Mouse (Mus musculus) liver, embryonic 13.5 days (tissue): ENCODE measurements around the gene BC025920. TPM values are rescaled to one million over a fixed set of nuclear protein-coding genes. Genes with fewer than 3 reads are reported as not detected.
"Not testable (repeated sequence)": the region's sequence is repeated elsewhere in the genome, so short reads cannot be mapped to it uniquely, and the experiment has no call there.

Experiments
- ATAC-seq: fragments of 200-750 bp; cut with Nextera tagmentation; 2 replicates; pipeline ENCODE4 v1.8.0; 2017; ENCODE audit warnings: low read depth, mild to moderate bottlenecking, moderate number of reproducible peaks, moderate library complexity
- DNase-seq: peaks from one replicate; pipeline ENCODE4 v3.0.0; 2022
- H3K27ac ChIP-seq: fragments of 300-500 bp; sonication (generic); 2 replicates; pipeline ENCODE4 v1.5.1; 2015; ENCODE audit warnings: moderate library complexity, mild to moderate bottlenecking, inconsistent platforms
- H3K27me3 ChIP-seq: fragments of 300-500 bp; sonication (generic); 2 replicates; pipeline ENCODE4 v1.6.1; 2015; ENCODE audit warnings: mild to moderate bottlenecking, inconsistent platforms
- H3K36me3 ChIP-seq: fragments of 300-500 bp; sonication (generic); 2 replicates; pipeline ENCODE4 v1.6.1; 2015; ENCODE audit warnings: mild to moderate bottlenecking, inconsistent platforms
- H3K4me1 ChIP-seq: fragments of 300-500 bp; sonication (generic); replicated peaks from 2 replicates; pipeline ENCODE4 v1.6.1; 2015; ENCODE audit warnings: inconsistent platforms
- H3K4me2 ChIP-seq: fragments of 300-500 bp; sonication (generic); 2 replicates; pipeline ENCODE4 v1.6.1; 2015; ENCODE audit warnings: inconsistent platforms, mild to moderate bottlenecking, moderate library complexity
- H3K4me3 ChIP-seq: fragments of 300-500 bp; sonication (generic); replicated peaks from 2 replicates; pipeline ENCODE4 v1.5.1; 2015; ENCODE audit warnings: mild to moderate bottlenecking, inconsistent platforms
- H3K9ac ChIP-seq: fragments of 300-500 bp; sonication (generic); 2 replicates; pipeline ENCODE4 v1.6.1; 2015; ENCODE audit warnings: mild to moderate bottlenecking, inconsistent platforms
- H3K9me3 ChIP-seq: fragments of 300-500 bp; sonication (generic); replicated peaks from 2 replicates; pipeline ENCODE4 v1.6.1; 2016; ENCODE audit warnings: inconsistent platforms
- WGBS: fragments of 180-500 bp; shearing (Covaris S2); methylation state at CpG from one replicate; pipeline ENCODE4 v1.1.7; 2015; ENCODE audit not compliant: insufficient replicate concordance; 5-methylcytosine and 5-hydroxymethylcytosine counted together
- polyA plus RNA-seq: library from polyadenylated mRNA; unstranded; fragments of >200 nt; fragmentation: Nextera tagmentation; extraction: Ambion mirVana; gene quantifications from 2 replicates; pipeline ENCODE4 v1.2.1, GENCODE M21; 2015

Gene BC025920
- polyA plus RNA-seq, 1 experiment from 2014 or later: 0.56 TPM

- Histone ChIP-seq H3K36me3 (no peaks in the 10 kb centered on the region), H3K27me3 (no peaks in the 10 kb centered on the region), H3K4me1 (peaks cover 45% of the 10 kb centered on the region), H3K4me2 (no peak overlapping the region), H3K9ac (no peak overlapping the region), H3K27ac (no peak overlapping the region), H3K4me3 (no peak overlapping the region), H3K9me3 (no peaks in the 10 kb centered on the region)
- 81% methylated on average over 4 of the region's 4 CpGs for WGBS
- ATAC-seq: no peak
- DNase-seq: no peak
These were observed 39.3 kb downstream of the BC025920 start for GRCm38 (mm10) chr10:81645391-81645790.

GRCm38 (mm10) chr10:81646015-81646555 is 40.0 kb downstream of the BC025920 start:
- Histone ChIP-seq H3K4me3 (no peak overlapping the region), H3K27me3 (no peaks in the 10 kb centered on the region), H3K4me2 (no peak overlapping the region), H3K27ac (no peak overlapping the region), H3K9me3 (no peaks in the 10 kb centered on the region), H3K9ac (no peak overlapping the region), H3K36me3 (no peaks in the 10 kb centered on the region), H3K4me1 (peaks cover 52% of the 10 kb centered on the region)
- 65% methylated on average over 7 of the region's 7 CpGs for WGBS
- ATAC-seq (no peak), DNase-seq (no peak)

GRCm38 (mm10) chr10:81648803-81649775 is 43.0 kb downstream of the BC025920 start, which contains the start of gene Gm10778:
TSS of gene Gm10778 (plus strand) at chr10:81649059.
- WGBS: 2% methylated on average over 29 of the region's 52 CpGs

GRCm38 (mm10) chr10:81655178-81655577 is 49.1 kb downstream of the BC025920 start:
- H3K4me2 ChIP-seq: no peak overlapping the region
- no peak for DNase-seq
- H3K4me3 ChIP-seq: no peak overlapping the region
- H3K36me3 ChIP-seq: peaks cover 48% of the 10 kb centered on the region
- no peaks in the 10 kb centered on the region for H3K27me3 ChIP-seq
- no peak for ATAC-seq
- H3K9me3 ChIP-seq: peaks cover 6% of the 10 kb centered on the region; the same call in 1 of the 2 replicates
- peaks cover 9% of the 10 kb centered on the region for H3K4me1 ChIP-seq
- H3K9ac ChIP-seq: no peak overlapping the region
- no peak overlapping the region for H3K27ac ChIP-seq
- 82% methylated on average over 10 of the region's 10 CpGs for WGBS

More at GRCm38 (mm10) chr10:81648803-81649775, 43.0 kb downstream of the BC025920 start, which contains the start of gene Gm10778:
- H3K27me3 ChIP-seq, H3K9me3 ChIP-seq: not testable (repeated sequence)
- H3K27ac ChIP-seq: peak within 1 kb of the TSS; percentile 72
- H3K4me2 ChIP-seq: peak within 1 kb of the TSS; percentile 76
- H3K4me1 ChIP-seq: peaks cover 29% of the 10 kb centered on the region
- H3K9ac ChIP-seq: peak within 1 kb of the TSS; percentile 79
- ATAC-seq: peak; percentile 96
- peak; percentile 88 for DNase-seq
- peaks cover 13% of the 10 kb centered on the region for H3K36me3 ChIP-seq
- peak within 1 kb of the TSS; percentile 67 for H3K4me3 ChIP-seq

- H3K9me3 ChIP-seq: peaks cover 6% of the 10 kb centered on the region; the same call in 1 of the 2 replicates
- no peak for ATAC-seq
- no peak for DNase-seq
- no peak overlapping the region for H3K9ac ChIP-seq
- H3K27ac ChIP-seq: no peak overlapping the region
- H3K4me2 ChIP-seq: no peak overlapping the region
- 84% methylated on average over 2 of the region's 2 CpGs for WGBS
- H3K4me1 ChIP-seq: no peaks in the 10 kb centered on the region
- peaks cover 52% of the 10 kb centered on the region for H3K36me3 ChIP-seq
- H3K4me3 ChIP-seq: no peak overlapping the region
- no peaks in the 10 kb centered on the region for H3K27me3 ChIP-seq
These were observed 50.1 kb downstream of the BC025920 start for GRCm38 (mm10) chr10:81656174-81656573.

Other genes with a start within 250 kb of the BC025920 start
- gene Mfsd12, start 248.8 kb upstream of the BC025920 start, polyA plus RNA-seq: 12.5 and 13.1 TPM in 2 replicates
- 1.2 and 1.4 TPM in 2 replicates for gene 4930404N11Rik, start 240.5 kb upstream of the BC025920 start, polyA plus RNA-seq
- gene Fzr1, start 227.8 kb upstream of the BC025920 start, polyA plus RNA-seq: 89.5 and 94.1 TPM in 2 replicates
- gene Dohh, start 221.8 kb upstream of the BC025920 start, polyA plus RNA-seq: 61.1 and 68.7 TPM in 2 replicates
- gene Gm48551, start 221.8 kb upstream of the BC025920 start, polyA plus RNA-seq: 0.86 and 0.89 TPM in 2 replicates
- gene Gm48552, start 217.3 kb upstream of the BC025920 start, polyA plus RNA-seq: 0.93 TPM in 1 of 2 replicates, not detected in the other
- 1.8 TPM in 2 replicates for gene Smim24, start 213.2 kb upstream of the BC025920 start, polyA plus RNA-seq
- gene Nfic, start 150.6 kb upstream of the BC025920 start, polyA plus RNA-seq: 9.8 and 9.9 TPM in 2 replicates
- gene Celf5, start 123.6 kb upstream of the BC025920 start, polyA plus RNA-seq: 0.13 and 0.15 TPM in 2 replicates
- 41.5 TPM in 2 replicates for gene Ncln, start 109.9 kb upstream of the BC025920 start, polyA plus RNA-seq
- gene S1pr4, start 106.1 kb upstream of the BC025920 start, polyA plus RNA-seq: 2.3 and 2.4 TPM in 2 replicates
- gene Gna15, start 82.0 kb upstream of the BC025920 start, polyA plus RNA-seq: 7.2 and 7.5 TPM in 2 replicates
- 20.0 and 21.4 TPM in 2 replicates for gene Gna11, start 61.1 kb upstream of the BC025920 start, polyA plus RNA-seq
- 201 and 215 TPM in 2 replicates for gene Aes, start 46.8 kb upstream of the BC025920 start, polyA plus RNA-seq
- 2.3 and 2.7 TPM in 2 replicates for gene Tle2, start 31.7 kb upstream of the BC025920 start, polyA plus RNA-seq
- gene Tle6, start 5.2 kb upstream of the BC025920 start, polyA plus RNA-seq: 7.3 and 7.6 TPM in 2 replicates
- 10.7 and 10.9 TPM in 2 replicates for gene Sirt6, start 21.5 kb downstream of the BC025920 start, polyA plus RNA-seq
- gene Ankrd24, start 22.3 kb downstream of the BC025920 start, polyA plus RNA-seq: 1.9 and 2.2 TPM in 2 replicates
- 1.7 and 2.6 TPM in 2 replicates for gene Gm10778, start 42.8 kb downstream of the BC025920 start, polyA plus RNA-seq
- 4.8 and 5.7 TPM in 2 replicates for gene Zfp433, start 98.6 kb downstream of the BC025920 start, polyA plus RNA-seq
- gene Gm3055, start 164.9 kb downstream of the BC025920 start, polyA plus RNA-seq: 0.84 and 2.0 TPM in 2 replicates
- gene Gm4767, start 205.9 kb downstream of the BC025920 start, polyA plus RNA-seq: 1.1 and 1.4 TPM in 2 replicates